Mouse (Mus musculus) heart, embryonic 11.5 days (tissue): ENCODE measurements at regions not wholly inside any gene's neighbourhood (a gene's known extent, or its start where the extent isn't known, plus 50 kb on each side); places are given as distances from the start of the nearest gene placed in this dataset.

ENCODE experiments used
- ATAC-seq: fragments of 200-750 bp; cut with Nextera tagmentation; replicated peaks from 2 replicates; pipeline ENCODE4 v1.8.0; 2017; ENCODE audit warnings: moderate library complexity; ENCODE audit not compliant: insufficient number of reproducible peaks, low FRiP score, low TSS enrichment
- H3K27ac ChIP-seq: fragments of 300-500 bp; sonication (generic); 2 replicates; pipeline ENCODE4 v1.5.1; 2014; ENCODE audit warnings: mild to moderate bottlenecking, low read depth, low read length
- H3K27me3 ChIP-seq: fragments of 300-500 bp; sonication (generic); 2 replicates; pipeline ENCODE4 v1.6.1; 2014; ENCODE audit warnings: mild to moderate bottlenecking, low read length, mixed read lengths; ENCODE audit not compliant: control insufficient read depth, insufficient read depth
- H3K36me3 ChIP-seq: fragments of 300-500 bp; sonication (generic); 2 replicates; pipeline ENCODE4 v1.6.1; 2014; ENCODE audit warnings: mild to moderate bottlenecking, low read length, moderate library complexity, mixed read lengths; ENCODE audit not compliant: control insufficient read depth, insufficient read depth
- H3K4me1 ChIP-seq: fragments of 300-500 bp; sonication (generic); 2 replicates; pipeline ENCODE4 v1.6.1; 2014; ENCODE audit warnings: low read length; ENCODE audit not compliant: control insufficient read depth, insufficient read depth
- H3K4me2 ChIP-seq: fragments of 300-500 bp; sonication (generic); 2 replicates; pipeline ENCODE4 v1.6.1; 2014; ENCODE audit warnings: mild to moderate bottlenecking, moderate library complexity
- H3K4me3 ChIP-seq: fragments of 300-500 bp; sonication (generic); 2 replicates; pipeline ENCODE4 v1.5.1; 2014; ENCODE audit warnings: low read depth, low read length
- H3K9ac ChIP-seq: fragments of 300-500 bp; sonication (generic); 2 replicates; pipeline ENCODE4 v1.6.1; 2014; ENCODE audit warnings: mild to moderate bottlenecking, low read depth, low read length, moderate library complexity
- H3K9me3 ChIP-seq: fragments of 300-500 bp; sonication (generic); replicated peaks from 2 replicates; pipeline ENCODE4 v1.6.1; 2016; ENCODE audit warnings: low read length; ENCODE audit not compliant: control insufficient read depth
- WGBS: fragments of 180-500 bp; shearing (Covaris S2); extraction: QIAGEN DNeasy Blood & Tissue Kit; methylation state at CpG from one replicate; pipeline ENCODE4 v1.1.7; 2014; ENCODE audit not compliant: insufficient replicate concordance; 5-methylcytosine and 5-hydroxymethylcytosine counted together

- no peaks in the 10 kb centered on the region for H3K36me3 ChIP-seq
- no peak for ATAC-seq
- no peaks in the 10 kb centered on the region for H3K27me3 ChIP-seq
- no peak overlapping the region for H3K4me3 ChIP-seq
- H3K4me2 ChIP-seq, result no peak overlapping the region
- H3K4me1 ChIP-seq, result peaks cover 25% of the 10 kb centered on the region
- H3K27ac ChIP-seq, result peak overlapping the region; percentile 78; the same call in 1 of the 2 replicates
- 86% methylated on average over 3 of the region's 3 CpGs for WGBS
- no peak overlapping the region for H3K9ac ChIP-seq
- 0 out of 2 replicates have a peak, but pooled peaks cover 2% of the 10 kb centered on the region for H3K9me3 ChIP-seq
These were observed 198.9 kb downstream of the Gadd45g start for GRCm38 (mm10) chr13:52045349-52045748.

GRCm38 (mm10) chr13:52046020-52046419 lies 199.5 kb downstream of the Gadd45g start:
- H3K9ac ChIP-seq, result peak overlapping the region; percentile 28; the same call in 1 of the 2 replicates
- WGBS, result 26% methylated on average over 5 of the region's 5 CpGs
- ATAC-seq, result peak; percentile 57; the same call in 1 of the 2 replicates
- peak overlapping the region; percentile 78 for H3K27ac ChIP-seq
- H3K4me1 ChIP-seq, result peaks cover 25% of the 10 kb centered on the region
- H3K4me3 ChIP-seq, result 0 out of 2 replicates have a peak overlapping the region, but pooled peaks have one; percentile 12
- no peaks in the 10 kb centered on the region for H3K36me3 ChIP-seq
- H3K9me3 ChIP-seq, result 0 out of 2 replicates have a peak, but pooled peaks cover 2% of the 10 kb centered on the region
- H3K4me2 ChIP-seq, result peak overlapping the region; percentile 51
- no peaks in the 10 kb centered on the region for H3K27me3 ChIP-seq

GRCm38 (mm10) chr13:52046700-52047099 lies 200.2 kb downstream of the Gadd45g start:
- Histone ChIP-seq H3K4me2 (peak overlapping the region; percentile 51), H3K9me3 (0 out of 2 replicates have a peak, but pooled peaks cover 2% of the 10 kb centered on the region), H3K4me1 (peaks cover 22% of the 10 kb centered on the region), H3K27ac (no peak overlapping the region), H3K9ac (no peak overlapping the region), H3K36me3 (no peaks in the 10 kb centered on the region), H3K27me3 (no peaks in the 10 kb centered on the region), H3K4me3 (no peak overlapping the region)
- no peak for ATAC-seq
- WGBS, result 53% methylated on average over 11 of the region's 11 CpGs

DNA sequence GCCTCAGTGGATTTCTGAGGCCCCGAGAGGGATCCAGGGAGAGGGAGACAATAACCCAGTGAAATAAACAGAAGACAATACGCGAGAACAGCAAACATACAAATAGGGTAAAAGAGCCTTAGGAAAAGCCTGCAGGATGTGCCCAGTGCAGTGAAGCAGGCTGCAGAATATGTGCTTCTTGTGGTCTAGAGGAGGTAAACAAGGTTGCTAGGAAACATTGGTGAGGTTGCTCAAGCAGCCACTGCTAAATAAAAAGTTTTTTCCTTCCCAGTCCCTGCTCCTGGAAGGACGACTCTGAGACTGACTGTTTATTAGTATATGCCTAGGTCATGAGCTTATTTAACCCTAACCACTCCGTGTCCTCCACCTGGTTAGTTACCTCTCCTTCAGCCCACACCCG lies 201.5 kb downstream of the Gadd45g start:
- 80% methylated on average over 6 of the region's 6 CpGs for WGBS
- H3K9me3 ChIP-seq, result 0 out of 2 replicates have a peak, but pooled peaks cover 2% of the 10 kb centered on the region
- H3K4me3 ChIP-seq, result no peak overlapping the region

GRCm38 (mm10) chr13:52048777-52049176 lies 202.3 kb downstream of the Gadd45g start:
- ATAC-seq, result no peak
- H3K27me3 ChIP-seq, result no peaks in the 10 kb centered on the region
- 0 out of 2 replicates have a peak, but pooled peaks cover 2% of the 10 kb centered on the region for H3K9me3 ChIP-seq
- no peak overlapping the region for H3K9ac ChIP-seq
- 84% methylated on average over 3 of the region's 3 CpGs for WGBS
- H3K4me3 ChIP-seq, result no peak overlapping the region
- H3K27ac ChIP-seq, result no peak overlapping the region
- H3K4me2 ChIP-seq, result no peak overlapping the region
- no peaks in the 10 kb centered on the region for H3K36me3 ChIP-seq
- H3K4me1 ChIP-seq, result peaks cover 14% of the 10 kb centered on the region

More for the DNA sequence above, 201.5 kb downstream of the Gadd45g start:
- H3K4me1 ChIP-seq, result peaks cover 14% of the 10 kb centered on the region
- ATAC-seq, result no peak
- H3K27me3 ChIP-seq, result no peaks in the 10 kb centered on the region
- no peak overlapping the region for H3K27ac ChIP-seq
- no peak overlapping the region for H3K9ac ChIP-seq
- H3K4me2 ChIP-seq, result no peak overlapping the region
- no peaks in the 10 kb centered on the region for H3K36me3 ChIP-seq

- ATAC-seq, result no peak
- Histone ChIP-seq H3K27ac (no peak overlapping the region), H3K36me3 (no peaks in the 10 kb centered on the region), H3K4me3 (no peak overlapping the region), H3K9ac (no peak overlapping the region), H3K9me3 (0 out of 2 replicates have a peak, but pooled peaks cover 2% of the 10 kb centered on the region), H3K4me2 (no peak overlapping the region), H3K4me1 (peaks cover 14% of the 10 kb centered on the region), H3K27me3 (no peaks in the 10 kb centered on the region)
- 84% methylated on average over 2 of the region's 2 CpGs for WGBS
These were observed 202.8 kb downstream of the Gadd45g start for GRCm38 (mm10) chr13:52049249-52049648.

GRCm38 (mm10) chr13:52055741-52056140 lies 209.3 kb downstream of the Gadd45g start:
- no peaks in the 10 kb centered on the region for H3K4me1 ChIP-seq
- H3K4me2 ChIP-seq, result no peak overlapping the region
- ATAC-seq, result no peak
- H3K9ac ChIP-seq, result no peak overlapping the region
- no peak overlapping the region for H3K4me3 ChIP-seq
- H3K27ac ChIP-seq, result no peak overlapping the region
- H3K27me3 ChIP-seq, result 0 out of 2 replicates have a peak, but pooled peaks cover 4% of the 10 kb centered on the region
- H3K9me3 ChIP-seq, result no peaks in the 10 kb centered on the region
- no peaks in the 10 kb centered on the region for H3K36me3 ChIP-seq
- 76% methylated on average over 8 of the region's 8 CpGs for WGBS

GRCm38 (mm10) chr13:52057456-52057855 lies 211.0 kb downstream of the Gadd45g start:
- no peak for ATAC-seq
- no peak overlapping the region for H3K4me3 ChIP-seq
- H3K9ac ChIP-seq, result no peak overlapping the region
- 0 out of 2 replicates have a peak, but pooled peaks cover 4% of the 10 kb centered on the region for H3K27me3 ChIP-seq
- no peak overlapping the region for H3K27ac ChIP-seq
- no peaks in the 10 kb centered on the region for H3K36me3 ChIP-seq
- H3K4me1 ChIP-seq, result no peaks in the 10 kb centered on the region
- WGBS, result 71% methylated on average over 10 of the region's 10 CpGs
- H3K9me3 ChIP-seq, result no peaks in the 10 kb centered on the region
- no peak overlapping the region for H3K4me2 ChIP-seq
